In genomic region chr13:113846413-113846812, GRCm38 (mm10) we compare ENCODE assay signal across 23 mouse cellular contexts. TPM values are rescaled to one million over a fixed set of nuclear protein-coding genes. Genes with fewer than 3 reads are reported as not detected.
DNase-seq lines count a peak whose midpoint lies in the region; ATAC-seq lines count a peak whose summit lies in the region.
"Had no signal": no experiment of that assay in that cellular context is flagged by ENCODE, and none has a peak within 500 bp of the region (broad histone marks: within the 10 kb centered on the region; RNA-seq: fewer than 3 reads in every experiment).

No protein-coding gene starts in this region.

- H3K9me3 ChIP-seq in kidney, embryonic 15.5 days (replicated peaks), result no peaks in the 10 kb centered on the region
- no peaks in the 10 kb centered on the region for H3K9me3 ChIP-seq in midbrain, embryonic 11.5 days (ENCODE audit: control insufficient read depth, low read length)
- no peaks in the 10 kb centered on the region for H3K9me3 ChIP-seq in midbrain, embryonic 14.5 days (ENCODE audit: control insufficient read depth, low read length)
- H3K9me3 ChIP-seq: embryonic facial prominence, embryonic 13.5 days; heart, embryonic 10.5 days; hindbrain, embryonic 12.5 days had no signal

- peaks cover 11% of the 10 kb centered on the region for H3K36me3 ChIP-seq in kidney, embryonic 15.5 days
- H3K36me3 ChIP-seq in midbrain, embryonic 11.5 days (ENCODE audit: control insufficient read depth, insufficient read depth, low read length), result no peaks in the 10 kb centered on the region
- H3K36me3 ChIP-seq in midbrain, embryonic 14.5 days (ENCODE audit: control insufficient read depth, insufficient read depth, low read length), result no peaks in the 10 kb centered on the region
- H3K36me3 ChIP-seq: embryonic facial prominence, embryonic 13.5 days had no signal

- H3K4me3 ChIP-seq in kidney, embryonic 15.5 days (replicated peaks), result no peak overlapping the region
- H3K4me3 ChIP-seq in midbrain, embryonic 11.5 days (ENCODE audit: low read depth, low read length), result no peak overlapping the region
- no peak overlapping the region for H3K4me3 ChIP-seq in midbrain, embryonic 14.5 days (replicated peaks; ENCODE audit: low read depth, low read length)
- H3K4me3 ChIP-seq: embryonic facial prominence, embryonic 13.5 days; forebrain, embryonic 12.5 days; heart, embryonic 10.5 days; hindbrain, embryonic 12.5 days had no signal

- peaks cover 43% of the 10 kb centered on the region for H3K4me1 ChIP-seq in kidney, embryonic 15.5 days
- no peaks in the 10 kb centered on the region for H3K4me1 ChIP-seq in midbrain, embryonic 11.5 days (ENCODE audit: control insufficient read depth, insufficient read depth, low read length)
- no peaks in the 10 kb centered on the region for H3K4me1 ChIP-seq in midbrain, embryonic 14.5 days (ENCODE audit: control insufficient read depth, insufficient read depth, low read length)

- DNase-seq in adrenal gland, adult (ENCODE audit: inconsistent age in 2 of 2, low spot score in 1 of 2), result peak; percentile 61 to 79
- no peak for DNase-seq in adrenal gland, postnatal 4 days (ENCODE audit: low spot score in 2 of 2)
- no peak for DNase-seq in kidney, postnatal 36 days
- no peak for DNase-seq in midbrain, embryonic 11.5 days (ENCODE audit: low spot score, missing footprints)
- DNase-seq in midbrain, embryonic 14.5 days, result no peak
- DNase-seq in cerebellum, postnatal 14 days, result no peak
- DNase-seq: B cell, adult 2 months; cerebellum, adult 11-12 months; cerebellum, adult 9-10 months; cerebellum, postnatal 36 days; gastrocnemius, postnatal 10 days; heart, adult 18-20 months; heart, postnatal 10 days; heart, postnatal 4 days had no signal

- WGBS in kidney, embryonic 15.5 days, result 68% methylated on average over 10 of the region's 10 CpGs
- WGBS in midbrain, embryonic 11.5 days, result 69% methylated on average over 10 of the region's 10 CpGs
- 70% methylated on average over 10 of the region's 10 CpGs for WGBS in midbrain, embryonic 14.5 days

- no peak overlapping the region for H3K4me2 ChIP-seq in kidney, embryonic 15.5 days
- H3K4me2 ChIP-seq in midbrain, embryonic 11.5 days, result no peak overlapping the region
- H3K4me2 ChIP-seq in midbrain, embryonic 14.5 days (ENCODE audit: low read length), result no peak overlapping the region
- H3K4me2 ChIP-seq: embryonic facial prominence, embryonic 13.5 days; forebrain, embryonic 12.5 days; hindbrain, embryonic 12.5 days had no signal

- ATAC-seq in kidney, embryonic 15.5 days (replicated peaks; ENCODE audit: low FRiP score), result no peak
- ATAC-seq in midbrain, embryonic 11.5 days (ENCODE audit: low FRiP score), result 0 out of 2 replicates have a peak, but pooled peaks have one; percentile 14
- ATAC-seq in midbrain, embryonic 14.5 days (ENCODE audit: low FRiP score, low TSS enrichment), result no peak
- ATAC-seq: CD4-positive, CD25-positive, alpha-beta regulatory T cell, adult 4 months; forebrain, embryonic 16.5 days; hindbrain, embryonic 16.5 days; inflammation-experienced regulatory T-cells, adult 6 months had no signal

- no peak overlapping the region for H3K9ac ChIP-seq in kidney, embryonic 15.5 days
- no peak overlapping the region for H3K9ac ChIP-seq in midbrain, embryonic 11.5 days (ENCODE audit: low read length)
- no peak overlapping the region for H3K9ac ChIP-seq in midbrain, embryonic 14.5 days (replicated peaks; ENCODE audit: low read length)
- H3K9ac ChIP-seq: embryonic facial prominence, embryonic 13.5 days; forebrain, embryonic 12.5 days; hindbrain, embryonic 12.5 days had no signal

- peak overlapping the region; percentile 18; the same call in 1 of the 2 replicates for H3K27ac ChIP-seq in kidney, embryonic 15.5 days
- no peak overlapping the region for H3K27ac ChIP-seq in midbrain, embryonic 11.5 days (ENCODE audit: low read depth, low read length)
- H3K27ac ChIP-seq in midbrain, embryonic 14.5 days (replicated peaks; ENCODE audit: low read depth, low read length), result no peak overlapping the region
- H3K27ac ChIP-seq: embryonic facial prominence, embryonic 13.5 days; forebrain, embryonic 12.5 days; heart, embryonic 10.5 days; hindbrain, embryonic 12.5 days had no signal

- no peaks in the 10 kb centered on the region for H3K27me3 ChIP-seq in kidney, embryonic 15.5 days
- H3K27me3 ChIP-seq in midbrain, embryonic 11.5 days (ENCODE audit: control insufficient read depth, insufficient read depth, low read length), result no peaks in the 10 kb centered on the region
- H3K27me3 ChIP-seq in midbrain, embryonic 14.5 days (ENCODE audit: control insufficient read depth, insufficient read depth, low read length), result no peaks in the 10 kb centered on the region
- H3K27me3 ChIP-seq: embryonic facial prominence, embryonic 13.5 days; forebrain, embryonic 12.5 days; hindbrain, embryonic 12.5 days had no signal

RNA-seq across cellular contexts. Expression of gene Arl15, which starts 52.1 kb away (rescaled TPM):
- 10 to 100 TPM; 32.9 to 36.5 TPM for total RNA-seq in adrenal gland, postnatal 4 days (2021)
- 13.8 and 14.1 TPM in 2 replicates for polyA plus RNA-seq in kidney, embryonic 15.5 days (2015; fragmentation: Nextera tagmentation; extraction: Ambion mirVana)
- polyA plus RNA-seq in midbrain, embryonic 11.5 days (2014; fragmentation: Nextera tagmentation; extraction: Ambion mirVana), result 13.6 and 15.8 TPM in 2 replicates
- polyA plus RNA-seq in midbrain, embryonic 14.5 days (2014; fragmentation: Nextera tagmentation; extraction: Ambion mirVana), result 24.5 and 26.1 TPM in 2 replicates

Comparison
In these comparisons a context has a peak if more than half of its experiments do, and no peak if none do; other contexts are left out.
1. DNase-seq: peak in adrenal gland, adult (2 of 2); none in adrenal gland, postnatal 4 days (0 of 2), kidney, postnatal 36 days (0 of 2), midbrain, embryonic 11.5 days (single experiment), midbrain, embryonic 14.5 days (single experiment) and cerebellum, postnatal 14 days (0 of 2).